Mouse (Mus musculus) C2C12 (cell line): ENCODE results near the gene Nxpe2. TPM values are rescaled to one million over a fixed set of nuclear protein-coding genes. Genes with fewer than 3 reads are reported as not detected.

ENCODE experiments used
- H3K27me3 ChIP-seq: one replicate; pipeline ENCODE4 v1.6.1; 2011; ENCODE audit not compliant: control insufficient read depth, insufficient read depth, insufficient read length
- H3K36me3 ChIP-seq: one replicate; pipeline ENCODE4 v1.6.1; 2011; ENCODE audit not compliant: control insufficient read depth, insufficient read depth
- H3K4me3 ChIP-seq: one replicate; pipeline ENCODE4 v1.5.1; 2011; ENCODE audit warnings: mild to moderate bottlenecking, control low read depth; ENCODE audit not compliant: poor library complexity, insufficient read depth, severe bottlenecking
- H3K79me2 ChIP-seq: one replicate; pipeline ENCODE4 v1.6.1; 2011; ENCODE audit not compliant: control insufficient read depth, insufficient read depth
- H3K79me3 ChIP-seq: one replicate; pipeline ENCODE4 v1.6.1; 2011; ENCODE audit warnings: low read depth, control low read depth
- H3ac ChIP-seq: one replicate; pipeline ENCODE3; 2011; ENCODE audit warnings: low read depth; ENCODE audit not compliant: control insufficient read depth, insufficient read length
- CEBPB ChIP-seq: IDR thresholded peaks from one replicate; pipeline ENCODE4 v1.6.1; 2011; ENCODE audit warnings: low read depth, mild to moderate bottlenecking, control low read depth, moderate library complexity
- CTCF ChIP-seq: IDR thresholded peaks from one replicate; pipeline ENCODE4 v1.5.1; 2011; ENCODE audit not compliant: control insufficient read depth, insufficient read depth, insufficient read length
- FOSL1 ChIP-seq: IDR thresholded peaks from one replicate; pipeline ENCODE4 v1.8.0; 2011; ENCODE audit warnings: mild to moderate bottlenecking, low read length; ENCODE audit not compliant: poor library complexity, insufficient read depth, severe bottlenecking
- MAX ChIP-seq: IDR thresholded peaks from one replicate; pipeline ENCODE4 v1.6.1; 2011; ENCODE audit warnings: mild to moderate bottlenecking, control low read depth
- MYOD1 ChIP-seq: IDR thresholded peaks from one replicate; pipeline ENCODE4 v1.6.1; 2011; ENCODE audit warnings: low read depth; ENCODE audit not compliant: control insufficient read depth, insufficient read length
- MYOG ChIP-seq: IDR thresholded peaks from one replicate; pipeline ENCODE4 v1.6.1; 2011; ENCODE audit not compliant: control insufficient read depth, insufficient read length; ENCODE audit errors: extremely low read depth
- USF1 ChIP-seq: IDR thresholded peaks from one replicate; pipeline ENCODE4 v1.6.1; 2011; ENCODE audit warnings: low read depth, mild to moderate bottlenecking, control low read depth, moderate library complexity
- polyA plus RNA-seq: library from polyadenylated mRNA; unstranded; fragments of >200 nt; fragmentation: generic; extraction: Trizol; gene quantifications from one replicate; pipeline ENCODE4 v1.2.1, GENCODE M21; 2012; ENCODE audit warnings: missing spikeins

Nxpe2 gene
- polyA plus RNA-seq, 1 experiment: not detected

- H3K79me3 ChIP-seq: no peaks in the 10 kb centered on the region
- H3K4me3 ChIP-seq: no peak overlapping the region
- H3K79me2 ChIP-seq: no peaks in the 10 kb centered on the region
- no peak overlapping the region for H3ac ChIP-seq
- H3K36me3 ChIP-seq: no peaks in the 10 kb centered on the region
- TF ChIP-seq MYOG (no peak), MAX (no peak), CTCF (no peak), FOSL1 (no peak), USF1 (no peak), CEBPB (no peak), MYOD1 (no peak)
- no peaks in the 10 kb centered on the region for H3K27me3 ChIP-seq
Observed at GRCm38 (mm10) chr9:48290281-48290680, 63.0 kb downstream of the Nxpe2 start.

- TF ChIP-seq MAX: no peak
- TF ChIP-seq MYOG: no peak
- TF ChIP-seq FOSL1: no peak
- no peak for TF ChIP-seq USF1
- TF ChIP-seq CTCF: no peak
- TF ChIP-seq MYOD1: no peak
- TF ChIP-seq CEBPB: no peak
- H3K27me3 ChIP-seq: no peaks in the 10 kb centered on the region
- H3ac ChIP-seq: no peak overlapping the region
- H3K4me3 ChIP-seq: no peak overlapping the region
- no peaks in the 10 kb centered on the region for H3K79me2 ChIP-seq
- no peaks in the 10 kb centered on the region for H3K36me3 ChIP-seq
- H3K79me3 ChIP-seq: no peaks in the 10 kb centered on the region
Observed at GRCm38 (mm10) chr9:48284221-48284620, 69.0 kb downstream of the Nxpe2 start.

DNA sequence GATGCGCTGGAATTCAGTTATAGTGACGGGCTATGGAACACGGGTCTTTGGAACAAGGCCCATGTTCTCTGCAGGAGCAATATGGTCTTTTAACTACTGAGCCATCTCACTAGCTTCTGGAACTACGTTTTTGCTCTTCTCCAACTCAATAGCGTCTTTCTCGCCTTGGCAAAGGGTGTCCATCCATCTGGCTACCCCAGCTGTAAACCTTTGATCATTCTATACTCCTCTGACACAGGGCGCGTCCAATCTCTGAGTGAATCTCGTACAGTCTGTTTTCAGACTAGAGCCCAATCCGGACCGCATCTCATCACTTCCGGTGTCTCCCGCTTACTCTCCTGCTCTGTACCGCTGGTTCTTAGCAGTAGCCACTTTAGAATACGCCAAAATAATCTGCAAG lies 76.4 kb downstream of the Nxpe2 start:
- Histone ChIP-seq H3ac (no peak overlapping the region), H3K4me3 (no peak overlapping the region), H3K36me3 (no peaks in the 10 kb centered on the region), H3K79me3 (no peaks in the 10 kb centered on the region), H3K27me3 (no peaks in the 10 kb centered on the region), H3K79me2 (no peaks in the 10 kb centered on the region)
- TF ChIP-seq CEBPB: no peak
- TF ChIP-seq MYOD1: no peak
- TF ChIP-seq FOSL1: no peak
- no peak for TF ChIP-seq MYOG
- no peak for TF ChIP-seq USF1
- TF ChIP-seq MAX: no peak
- TF ChIP-seq CTCF: no peak

Other genes with a start within 250 kb of the Nxpe2 start
- 0.02 TPM for gene Nxpe4, start 191.4 kb downstream of the Nxpe2 start, polyA plus RNA-seq
- 234 TPM for gene Rexo2, start 127.2 kb upstream of the Nxpe2 start, polyA plus RNA-seq
- gene Rbm7, start 141.8 kb upstream of the Nxpe2 start, polyA plus RNA-seq: 21.0 TPM
- 23.1 TPM for gene Gm5617, start 142.0 kb upstream of the Nxpe2 start, polyA plus RNA-seq